Mouse (Mus musculus) embryonic facial prominence, embryonic 13.5 days (tissue): Measurements from ENCODE around the gene 1600014C23Rik. TPM values are rescaled to one million over a fixed set of nuclear protein-coding genes. Genes with fewer than 3 reads are reported as not detected.

Experiments used
- ATAC-seq: fragments of 200-750 bp; cut with Nextera tagmentation; 2 replicates; pipeline ENCODE4 v1.8.0; 2017; ENCODE audit warnings: low read depth; ENCODE audit not compliant: insufficient number of reproducible peaks, insufficient read depth, low FRiP score, low TSS enrichment
- H3K27ac ChIP-seq: fragments of 300-500 bp; sonication (generic); 2 replicates; pipeline ENCODE4 v1.5.1; 2015; ENCODE audit warnings: moderate library complexity, mild to moderate bottlenecking, inconsistent platforms
- H3K27me3 ChIP-seq: fragments of 300-500 bp; sonication (generic); 2 replicates; pipeline ENCODE4 v1.6.1; 2015; ENCODE audit warnings: mild to moderate bottlenecking, inconsistent platforms
- H3K36me3 ChIP-seq: fragments of 300-500 bp; sonication (generic); 2 replicates; pipeline ENCODE4 v1.6.1; 2015; ENCODE audit warnings: mild to moderate bottlenecking, inconsistent platforms
- H3K4me1 ChIP-seq: fragments of 300-500 bp; sonication (generic); 2 replicates; pipeline ENCODE4 v1.6.1; 2015; ENCODE audit warnings: inconsistent platforms
- H3K4me2 ChIP-seq: fragments of 300-500 bp; sonication (generic); 2 replicates; pipeline ENCODE4 v1.6.1; 2015; ENCODE audit warnings: moderate library complexity, mild to moderate bottlenecking, inconsistent platforms
- H3K4me3 ChIP-seq: fragments of 300-500 bp; sonication (generic); 2 replicates; pipeline ENCODE4 v1.5.1; 2015; ENCODE audit warnings: mild to moderate bottlenecking, inconsistent platforms
- H3K9ac ChIP-seq: fragments of 300-500 bp; sonication (generic); 2 replicates; pipeline ENCODE4 v1.6.1; 2015; ENCODE audit warnings: mild to moderate bottlenecking, inconsistent platforms
- H3K9me3 ChIP-seq: fragments of 300-500 bp; sonication (generic); 2 replicates; pipeline ENCODE4 v1.6.1; 2016; ENCODE audit warnings: inconsistent platforms
- WGBS: fragments of 180-500 bp; shearing (Covaris S2); methylation state at CpG from one replicate; pipeline ENCODE4 v1.1.7; 2015; ENCODE audit warnings: mixed read lengths; 5-methylcytosine and 5-hydroxymethylcytosine counted together
- polyA plus RNA-seq: library from polyadenylated mRNA; unstranded; fragments of >200 nt; fragmentation: Nextera tagmentation; extraction: Ambion mirVana; gene quantifications from 2 replicates; pipeline ENCODE4 v1.2.1, GENCODE M21; 2015

1600014C23Rik gene
- polyA plus RNA-seq, 1 experiment from 2014 or later: not detected

- Histone ChIP-seq H3K9ac (no peak overlapping the region), H3K4me2 (no peak overlapping the region), H3K4me1 (peaks cover 22% of the 10 kb centered on the region; the same call in 1 of the 2 replicates), H3K27me3 (no peaks in the 10 kb centered on the region), H3K36me3 (peaks cover 32% of the 10 kb centered on the region), H3K27ac (no peak overlapping the region), H3K9me3 (no peaks in the 10 kb centered on the region), H3K4me3 (no peak overlapping the region)
- no peak for ATAC-seq
- 82% methylated on average over 6 of the region's 6 CpGs for WGBS
Observed at GRCm38 (mm10) chr17:45698368-45698767, 35.3 kb downstream of the 1600014C23Rik start.

DNA sequence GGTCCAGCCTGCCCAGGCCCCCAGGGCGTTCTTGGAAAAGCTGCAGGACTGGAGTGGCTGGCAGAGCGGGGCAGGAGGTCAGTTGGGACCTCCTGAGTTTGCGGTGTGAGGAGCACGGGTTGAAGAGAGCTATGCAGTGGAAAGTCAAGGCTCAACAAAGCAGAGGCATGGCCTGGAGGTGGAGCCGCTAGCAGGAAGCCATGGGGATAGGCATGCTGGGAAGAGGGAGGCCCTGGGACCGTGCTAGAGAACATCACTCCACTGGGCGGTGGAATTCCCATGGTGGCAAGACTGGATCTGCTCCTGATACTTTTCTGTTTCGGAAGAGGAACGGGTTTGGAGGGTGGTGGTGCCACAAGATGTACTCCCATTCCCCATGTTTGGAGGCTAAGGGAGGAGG lies 36.7 kb downstream of the 1600014C23Rik start:
- peak overlapping the region; percentile 23; the same call in 1 of the 2 replicates for H3K27ac ChIP-seq

DNA sequence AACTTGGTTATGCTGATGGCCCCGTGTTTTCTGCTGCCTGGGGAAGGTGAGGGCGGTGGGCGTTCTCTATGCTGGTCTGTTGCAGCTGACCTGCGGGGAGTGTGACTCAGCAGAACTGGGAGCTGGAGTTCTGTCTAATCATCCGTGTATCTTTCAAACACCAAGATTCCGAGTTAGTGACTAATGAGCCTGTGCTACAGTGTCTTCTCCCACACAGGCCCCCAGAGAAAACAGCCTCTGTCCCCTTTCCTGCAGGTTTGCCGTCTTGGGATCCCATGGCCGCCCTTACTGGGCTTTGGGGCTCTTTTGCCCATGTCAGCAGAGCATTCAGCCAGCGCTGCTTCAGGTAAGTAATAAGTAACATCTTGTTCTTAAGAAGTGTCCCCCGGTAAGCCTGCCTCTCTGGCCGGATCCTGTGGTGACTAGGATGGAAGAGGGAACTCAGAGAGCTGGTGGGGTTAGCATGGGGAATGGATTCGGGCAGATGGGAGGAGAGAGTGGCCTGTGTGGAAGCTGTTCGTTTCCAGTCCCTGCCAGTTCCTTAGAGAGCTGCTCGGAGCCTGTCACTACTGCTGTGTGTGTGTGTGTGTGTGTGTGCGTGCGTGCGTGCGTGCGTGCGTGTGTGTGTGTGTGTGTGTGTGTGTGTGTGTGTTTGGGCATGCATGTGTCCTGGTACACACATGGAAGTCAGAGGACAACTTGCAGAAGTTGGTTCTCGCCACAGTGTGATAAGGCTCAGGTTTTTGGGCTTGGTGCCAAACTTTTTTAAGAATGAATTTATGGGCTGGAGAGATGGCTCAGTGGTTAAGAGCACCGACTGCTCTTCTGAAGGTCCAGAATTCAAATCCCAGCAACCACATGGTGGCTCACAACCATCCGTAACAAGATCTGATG lies 38.2 kb downstream of the 1600014C23Rik start:
- Histone ChIP-seq H3K9me3 (no peaks in the 10 kb centered on the region), H3K9ac (0 out of 2 replicates have a peak overlapping the region, but pooled peaks have one; percentile 27), H3K4me2 (no peak overlapping the region), H3K27me3 (no peaks in the 10 kb centered on the region), H3K27ac (no peak overlapping the region), H3K4me1 (peaks cover 17% of the 10 kb centered on the region; the same call in 1 of the 2 replicates), H3K36me3 (peaks cover 32% of the 10 kb centered on the region), H3K4me3 (no peak overlapping the region)
- no peak for ATAC-seq
- 77% methylated on average over 23 of the region's 23 CpGs for WGBS

More for the DNA sequence above, 36.7 kb downstream of the 1600014C23Rik start:
- Histone ChIP-seq H3K9ac (no peak overlapping the region), H3K4me1 (peaks cover 27% of the 10 kb centered on the region; the same call in 1 of the 2 replicates), H3K27me3 (no peaks in the 10 kb centered on the region), H3K36me3 (peaks cover 32% of the 10 kb centered on the region), H3K4me3 (no peak overlapping the region), H3K9me3 (no peaks in the 10 kb centered on the region), H3K4me2 (no peak overlapping the region)
- ATAC-seq: no peak
- WGBS: 86% methylated on average over 9 of the region's 9 CpGs

DNA sequence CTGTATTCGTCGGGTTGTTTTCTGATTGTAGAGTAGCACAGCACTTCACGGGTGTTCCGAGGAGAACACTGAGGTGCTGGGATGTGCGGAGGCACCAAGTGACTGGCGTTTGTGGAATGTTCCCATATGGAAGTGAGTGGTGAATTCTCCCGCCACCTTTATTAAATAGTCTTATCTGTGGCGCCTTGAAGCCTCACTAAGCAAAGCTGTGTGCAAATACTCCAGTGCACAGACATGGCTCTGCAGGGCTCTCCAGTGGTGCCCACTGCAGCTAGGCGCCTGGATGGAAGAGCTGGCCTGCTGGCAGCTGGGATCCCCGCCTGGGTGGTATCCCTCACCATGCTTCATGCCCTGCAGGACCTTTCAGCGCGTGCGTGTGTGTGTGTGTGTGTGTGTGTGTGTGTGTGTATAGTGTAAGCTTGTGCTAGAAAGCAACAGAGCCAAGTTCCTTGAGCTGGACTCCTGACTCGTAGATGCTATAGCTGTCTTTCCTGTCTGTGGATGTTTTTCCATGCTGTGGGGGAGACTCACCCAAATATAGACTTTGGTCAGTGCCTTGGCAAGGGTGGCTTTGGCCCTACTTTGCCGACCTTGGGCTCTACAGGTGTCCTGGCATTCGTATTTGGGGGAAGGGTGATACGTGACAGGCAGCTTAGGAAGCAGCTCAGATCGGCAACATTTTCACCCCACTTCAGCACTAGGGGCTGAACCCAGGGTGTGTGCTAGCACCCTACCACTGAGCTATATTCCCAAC lies 39.7 kb downstream of the 1600014C23Rik start:
- Histone ChIP-seq H3K9me3 (no peaks in the 10 kb centered on the region), H3K27ac (0 out of 2 replicates have a peak overlapping the region, but pooled peaks have one; percentile 7), H3K4me3 (no peak overlapping the region), H3K27me3 (no peaks in the 10 kb centered on the region), H3K4me2 (no peak overlapping the region), H3K9ac (no peak overlapping the region), H3K36me3 (peaks cover 24% of the 10 kb centered on the region), H3K4me1 (0 out of 2 replicates have a peak, but pooled peaks cover 10% of the 10 kb centered on the region)
- 82% methylated on average over 18 of the region's 18 CpGs for WGBS
- no peak for ATAC-seq

DNA sequence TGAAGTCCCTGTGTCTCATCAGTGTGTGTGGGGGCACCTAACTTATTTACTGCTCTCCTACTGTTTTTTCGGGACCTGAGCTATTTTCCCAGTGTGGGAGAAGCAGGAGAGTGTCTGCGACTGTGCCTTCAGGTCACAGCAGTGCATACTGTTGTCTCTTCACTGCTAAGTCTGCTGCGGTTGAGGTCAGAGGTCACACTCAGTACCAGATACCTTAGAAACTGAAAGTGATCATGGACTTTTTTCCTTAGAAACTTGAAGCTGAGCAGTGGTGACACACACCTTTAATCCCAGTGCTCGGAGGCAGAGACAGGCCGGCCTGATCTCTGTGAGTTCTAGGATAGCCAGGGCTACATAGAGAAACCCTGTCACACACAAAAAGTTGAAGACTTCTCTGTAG lies 41.5 kb downstream of the 1600014C23Rik start:
- 64% methylated on average over 5 of the region's 5 CpGs for WGBS
- H3K9ac ChIP-seq: no peak overlapping the region
- H3K27me3 ChIP-seq: no peaks in the 10 kb centered on the region
- no peak overlapping the region for H3K27ac ChIP-seq
- no peak overlapping the region for H3K4me2 ChIP-seq
- peaks cover 10% of the 10 kb centered on the region for H3K36me3 ChIP-seq
- peaks cover 22% of the 10 kb centered on the region for H3K4me1 ChIP-seq
- no peaks in the 10 kb centered on the region for H3K9me3 ChIP-seq
- H3K4me3 ChIP-seq: no peak overlapping the region
- ATAC-seq: no peak

- 87% methylated on average over 4 of the region's 4 CpGs for WGBS
- Histone ChIP-seq H3K4me1 (peaks cover 28% of the 10 kb centered on the region), H3K9me3 (no peaks in the 10 kb centered on the region), H3K36me3 (no peaks in the 10 kb centered on the region), H3K4me3 (no peak overlapping the region), H3K4me2 (no peak overlapping the region), H3K9ac (no peak overlapping the region), H3K27me3 (no peaks in the 10 kb centered on the region), H3K27ac (no peak overlapping the region)
- no peak for ATAC-seq
Observed at GRCm38 (mm10) chr17:45690044-45690443, 43.6 kb downstream of the 1600014C23Rik start.

DNA sequence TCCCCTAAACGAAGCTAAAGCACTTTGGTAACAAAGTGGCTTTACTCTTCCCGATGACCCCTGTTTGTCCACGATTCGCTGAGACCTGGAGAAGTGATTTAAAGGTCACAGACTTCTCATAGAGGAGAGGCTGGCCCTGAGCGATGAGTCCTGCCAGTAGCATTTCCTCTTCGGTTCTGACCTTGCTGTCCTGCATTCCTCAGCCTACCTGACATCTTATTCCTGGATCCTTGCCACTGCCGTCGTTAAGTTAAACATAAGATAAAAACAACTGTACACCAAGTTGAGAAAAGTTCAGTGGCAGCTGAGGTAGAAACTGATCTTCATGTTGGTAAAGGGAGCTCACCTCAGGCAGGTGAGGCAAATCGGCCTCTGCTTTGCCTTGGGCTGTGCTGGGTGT lies 44.5 kb downstream of the 1600014C23Rik start:
- no peaks in the 10 kb centered on the region for H3K9me3 ChIP-seq
- no peaks in the 10 kb centered on the region for H3K27me3 ChIP-seq
- no peak for ATAC-seq
- no peak overlapping the region for H3K27ac ChIP-seq
- H3K4me3 ChIP-seq: no peak overlapping the region
- no peaks in the 10 kb centered on the region for H3K36me3 ChIP-seq
- H3K4me1 ChIP-seq: peaks cover 37% of the 10 kb centered on the region
- no peak overlapping the region for H3K4me2 ChIP-seq
- no peak overlapping the region for H3K9ac ChIP-seq
- 87% methylated on average over 9 of the region's 9 CpGs for WGBS

- no peaks in the 10 kb centered on the region for H3K27me3 ChIP-seq
- peak within 1 kb of the TSS; percentile 92 for H3K9ac ChIP-seq
- H3K27ac ChIP-seq: peak within 1 kb of the TSS; percentile 89
- H3K4me3 ChIP-seq: peak within 1 kb of the TSS; percentile 90
- ATAC-seq: no peak
- peaks cover 30% of the 10 kb centered on the region for H3K4me1 ChIP-seq
- no peaks in the 10 kb centered on the region for H3K9me3 ChIP-seq
- peak within 1 kb of the TSS; percentile 87 for H3K4me2 ChIP-seq
- H3K36me3 ChIP-seq: no peaks in the 10 kb centered on the region
- 8% methylated on average over 12 of the region's 12 CpGs for WGBS
Observed at GRCm38 (mm10) chr17:45686716-45687115, 46.9 kb downstream of the 1600014C23Rik start, which contains the start of gene Tmem63b. Gene Tmem63b (minus strand): TSS chr17:45686905.

DNA sequence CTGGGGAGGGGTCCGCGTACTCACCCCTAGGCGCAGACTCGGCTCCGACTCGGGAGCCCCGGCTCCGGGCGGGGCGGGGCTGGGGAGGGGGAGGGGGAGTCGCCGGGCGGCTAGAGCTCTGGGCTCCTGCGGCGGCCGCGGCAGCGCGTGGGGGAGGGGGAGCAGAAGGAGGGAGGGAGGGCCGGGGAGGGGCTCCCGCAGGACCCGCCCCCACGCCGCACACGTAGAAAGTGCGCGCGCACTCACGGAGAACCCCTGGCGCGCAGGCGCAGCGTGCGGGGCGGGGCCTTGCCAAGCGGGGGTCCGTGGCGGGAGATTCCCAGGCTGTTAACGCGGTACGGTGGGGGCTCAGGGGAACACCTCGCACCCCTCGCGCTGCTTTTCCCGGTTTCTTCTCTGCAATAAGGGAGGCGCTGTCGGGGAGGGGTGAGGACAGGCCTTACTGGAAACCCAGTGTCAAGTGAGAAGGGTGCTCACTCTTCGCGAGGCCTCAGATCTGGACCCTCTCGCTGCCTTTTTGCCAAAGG lies 47.5 kb downstream of the 1600014C23Rik start, which contains the start of gene Mrpl14:
Mrpl14 (plus strand) TSS at position 230 of the 527 bp plus-strand sequence.
- H3K9me3 ChIP-seq: no peaks in the 10 kb centered on the region
- peak within 1 kb of the TSS; percentile 87 for H3K4me2 ChIP-seq
- H3K27ac ChIP-seq: peak within 1 kb of the TSS; percentile 89
- no peaks in the 10 kb centered on the region for H3K27me3 ChIP-seq
- H3K36me3 ChIP-seq: no peaks in the 10 kb centered on the region
- H3K9ac ChIP-seq: peak within 1 kb of the TSS; percentile 92
- H3K4me3 ChIP-seq: peak within 1 kb of the TSS; percentile 90
- H3K4me1 ChIP-seq: peaks cover 31% of the 10 kb centered on the region
- WGBS: under 1% methylated on average over 45 of the region's 50 CpGs
- peak; percentile 84 for ATAC-seq

GRCm38 (mm10) chr17:45685171-45686092 lies 48.2 kb downstream of the 1600014C23Rik start:
- Histone ChIP-seq H3K36me3 (no peaks in the 10 kb centered on the region), H3K4me1 (peaks cover 38% of the 10 kb centered on the region), H3K4me2 (peak overlapping the region; percentile 87), H3K4me3 (peak overlapping the region; percentile 90), H3K27me3 (no peaks in the 10 kb centered on the region), H3K9ac (peak overlapping the region; percentile 92), H3K9me3 (no peaks in the 10 kb centered on the region), H3K27ac (peak overlapping the region; percentile 89)
- WGBS: under 1% methylated on average over 58 of the region's 58 CpGs
- peak; percentile 56 for ATAC-seq
